8 mouse cellular contexts compared by ENCODE assay signal in genomic region chr17:13683411-13684174, GRCm38 (mm10).
DNase-seq lines count a peak whose midpoint lies in the region.

No protein-coding gene starts in this region.

- WGBS in heart, embryonic 10.5 days = 16% methylated on average over 15 of the region's 15 CpGs

- H3K4me1 ChIP-seq in heart, embryonic 10.5 days = peaks cover 55% of the 10 kb centered on the region

- H3K27ac ChIP-seq in heart, embryonic 10.5 days = peak overlapping the region; percentile 88

- peaks cover 4% of the 10 kb centered on the region; the same call in 1 of the 2 replicates for H3K36me3 ChIP-seq in heart, embryonic 10.5 days

- 0 out of 2 replicates have a peak, but pooled peaks cover 3% of the 10 kb centered on the region for H3K9me3 ChIP-seq in heart, embryonic 10.5 days

- no peaks in the 10 kb centered on the region for H3K27me3 ChIP-seq in heart, embryonic 10.5 days (ENCODE audit: insufficient read depth, poor library complexity, severe bottlenecking)

- peak; percentile 92 for DNase-seq in MN1 (ENCODE audit: low spot score)
- DNase-seq in embryo, embryonic 10.5 days (ENCODE audit: low spot score) = peak; percentile 79
- DNase-seq in heart, embryonic 10.5 days (ENCODE audit: low spot score) = peak; percentile 92
- peak; percentile 86 for DNase-seq in kidney, adult 9 months
- peak; percentile 92 for DNase-seq in lung, postnatal 10 days
- peak; percentile 46 for DNase-seq in ovary, postnatal 14 days (ENCODE audit: low spot score)
- DNase-seq in cerebellum, postnatal 4 days (ENCODE audit: low spot score in 2 of 2) = no peak
- no peak for DNase-seq in adipocyte (ENCODE audit: low spot score)

- H3K4me3 ChIP-seq in heart, embryonic 10.5 days = peak overlapping the region; percentile 55

Comparison
In these comparisons a context has a peak if more than half of its experiments do, and no peak if none do; other contexts are left out.
1. DNase-seq: peak in MN1 (single experiment), embryo, embryonic 10.5 days (single experiment), heart, embryonic 10.5 days (single experiment), kidney, adult 9 months (single experiment), lung, postnatal 10 days (single experiment) and ovary, postnatal 14 days (single experiment); none in cerebellum, postnatal 4 days (0 of 2) and adipocyte (single experiment).